Mouse (Mus musculus) cerebellum, adult (tissue): ENCODE results near the gene Mrpl20.

Source experiments
- ATAC-seq: cut with Nextera tagmentation; 2 replicates; pipeline ENCODE4 v1.9.2; 2017; ENCODE audit warnings: mild to moderate bottlenecking, moderate library complexity, mixed read lengths; ENCODE audit not compliant: insufficient number of reproducible peaks, low FRiP score, low TSS enrichment

Gene Mrpl20

DNA sequence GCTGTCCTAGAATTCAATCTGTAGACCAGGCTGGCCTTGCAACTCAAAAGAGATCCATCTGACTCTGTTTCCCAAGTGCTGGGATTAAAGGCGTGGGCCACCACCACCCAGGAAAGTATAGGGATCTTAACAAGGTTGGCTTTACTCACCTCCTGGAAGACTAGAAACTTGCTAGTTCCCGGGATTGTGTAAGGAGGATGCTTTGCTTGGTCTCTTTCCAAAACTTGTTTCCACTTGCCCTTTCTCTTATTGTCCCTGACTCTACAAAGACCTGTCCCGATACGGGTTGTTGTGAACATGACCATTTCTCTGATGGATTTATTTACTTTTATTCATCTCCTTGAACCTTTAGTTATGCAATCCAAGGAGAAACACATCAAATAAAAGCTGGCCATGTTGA is 27.2 kb downstream of the Mrpl20 start:
- no peak for ATAC-seq

DNA sequence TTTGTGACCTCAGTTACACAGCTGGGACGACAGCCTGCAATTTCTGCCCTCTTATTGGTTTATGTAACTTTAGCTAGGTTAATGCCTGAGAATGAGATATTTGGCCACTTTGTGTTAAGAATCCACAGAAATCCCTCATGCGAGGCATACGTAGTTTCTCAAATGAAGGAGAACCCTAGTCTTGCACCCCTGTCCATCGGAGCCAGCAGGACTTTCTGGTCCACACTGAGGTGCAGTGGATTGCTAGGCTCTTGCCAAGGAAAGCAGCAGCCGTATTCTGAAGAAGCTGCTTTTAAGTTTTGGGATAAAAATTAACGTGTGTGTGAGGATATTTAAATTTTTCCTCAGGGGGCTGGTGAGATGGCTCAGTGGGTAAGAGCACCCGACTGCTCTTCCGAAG is 27.9 kb downstream of the Mrpl20 start:
- no peak for ATAC-seq

- peak; percentile 80 for ATAC-seq
Measured at GRCm38 (mm10) chr4:155831205-155831766, 28.6 kb downstream of the Mrpl20 start, which contains the start of gene Aurkaip1. TSS of gene Aurkaip1 (plus strand) at chr4:155831272.

GRCm38 (mm10) chr4:155831831-155832230 is 29.2 kb downstream of the Mrpl20 start:
- no peak for ATAC-seq

GRCm38 (mm10) chr4:155832321-155832720 is 29.6 kb downstream of the Mrpl20 start:
- no peak for ATAC-seq

DNA sequence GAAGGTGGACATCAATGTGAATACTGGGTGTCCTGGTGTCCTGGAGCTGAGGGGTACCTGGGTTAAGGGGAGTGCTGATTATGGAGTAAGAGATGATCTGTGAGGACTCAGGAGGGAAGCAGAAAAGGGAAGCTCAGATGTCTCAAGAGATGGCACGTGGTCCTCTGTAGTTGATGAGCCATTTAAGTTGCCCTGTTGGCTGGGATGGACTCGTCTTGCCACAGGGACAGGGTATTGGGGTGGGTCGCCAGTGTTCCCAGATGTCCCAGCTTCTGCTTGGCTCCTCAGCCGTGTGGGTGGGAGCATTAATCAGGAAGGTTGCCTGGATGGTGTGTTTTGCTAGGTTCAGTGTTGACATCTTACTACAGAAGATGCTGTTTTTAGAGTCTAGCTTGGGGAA is 30.6 kb downstream of the Mrpl20 start:
- no peak for ATAC-seq

DNA sequence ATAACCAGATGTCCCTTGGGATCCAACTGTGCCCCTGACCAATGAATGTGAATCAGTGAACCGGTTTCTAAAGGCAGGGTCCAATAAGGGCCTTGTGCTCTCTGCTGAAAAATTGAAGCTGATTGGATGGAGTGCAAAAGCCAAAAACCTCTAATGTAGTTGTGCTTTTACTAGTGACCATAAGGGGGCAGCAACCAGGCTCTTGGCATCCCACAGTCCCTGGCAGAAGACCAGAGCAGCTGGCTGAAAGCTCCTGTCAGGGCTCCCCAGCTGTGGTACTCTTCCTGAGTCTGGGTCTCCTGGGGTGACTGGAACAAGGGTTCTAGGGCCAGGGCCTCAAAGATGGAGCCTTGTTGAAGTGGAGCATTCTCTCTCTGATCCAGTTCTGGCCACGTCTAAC is 31.2 kb downstream of the Mrpl20 start:
- no peak for ATAC-seq

GRCm38 (mm10) chr4:155837404-155838010 is 34.8 kb downstream of the Mrpl20 start:
- no peak for ATAC-seq

DNA sequence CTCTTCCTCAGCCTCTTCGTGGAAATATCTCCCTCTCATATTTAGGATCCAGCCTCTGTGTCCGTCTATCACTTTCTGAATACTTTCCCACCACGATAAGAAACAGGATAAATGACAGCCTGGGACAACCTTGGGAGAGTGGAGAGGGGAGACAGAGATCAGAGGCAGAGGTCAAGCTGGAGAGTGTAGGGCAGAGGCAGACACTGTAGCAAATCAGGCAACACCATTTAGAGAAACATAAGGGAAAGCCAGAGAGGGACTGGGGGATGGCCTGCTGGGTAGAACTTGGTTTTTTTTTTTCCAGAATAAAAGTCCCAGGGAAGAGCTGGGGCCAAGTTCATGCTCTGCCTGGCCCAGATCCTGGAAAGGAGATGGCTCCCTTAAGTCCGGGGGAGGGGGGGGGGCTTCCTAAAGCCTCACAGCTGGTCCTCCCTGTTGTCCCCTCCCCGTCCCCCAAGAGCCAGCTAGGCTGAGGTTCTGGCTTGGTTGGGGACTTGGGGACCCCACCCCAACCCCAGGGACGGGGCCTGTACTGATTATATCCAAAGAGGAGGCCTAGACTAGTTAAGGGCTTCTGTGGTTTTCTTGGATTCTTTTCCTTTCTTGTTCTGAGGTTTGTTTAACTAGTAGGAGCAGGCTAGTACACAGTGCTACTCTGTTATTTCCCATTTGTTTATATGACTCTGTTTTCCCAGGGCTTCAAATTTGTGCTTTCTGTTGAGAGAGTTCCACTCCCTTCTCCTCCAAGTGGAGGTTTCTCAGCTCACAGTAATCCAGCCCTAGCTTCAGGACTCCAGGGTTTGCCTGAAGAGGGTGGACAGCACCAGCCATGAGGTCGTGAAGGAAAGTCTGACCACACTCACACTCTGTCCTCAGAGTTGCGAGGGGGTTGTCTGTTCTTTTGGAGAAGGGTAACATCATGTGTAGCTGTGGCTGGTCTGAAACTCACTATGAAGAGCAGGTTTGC is 35.8 kb downstream of the Mrpl20 start:
- no peak for ATAC-seq

GRCm38 (mm10) chr4:155839483-155839910 is 36.8 kb downstream of the Mrpl20 start, which contains the start of gene Mxra8:
TSS of gene Mxra8 (plus strand) at chr4:155839680.
- no peak for ATAC-seq

DNA sequence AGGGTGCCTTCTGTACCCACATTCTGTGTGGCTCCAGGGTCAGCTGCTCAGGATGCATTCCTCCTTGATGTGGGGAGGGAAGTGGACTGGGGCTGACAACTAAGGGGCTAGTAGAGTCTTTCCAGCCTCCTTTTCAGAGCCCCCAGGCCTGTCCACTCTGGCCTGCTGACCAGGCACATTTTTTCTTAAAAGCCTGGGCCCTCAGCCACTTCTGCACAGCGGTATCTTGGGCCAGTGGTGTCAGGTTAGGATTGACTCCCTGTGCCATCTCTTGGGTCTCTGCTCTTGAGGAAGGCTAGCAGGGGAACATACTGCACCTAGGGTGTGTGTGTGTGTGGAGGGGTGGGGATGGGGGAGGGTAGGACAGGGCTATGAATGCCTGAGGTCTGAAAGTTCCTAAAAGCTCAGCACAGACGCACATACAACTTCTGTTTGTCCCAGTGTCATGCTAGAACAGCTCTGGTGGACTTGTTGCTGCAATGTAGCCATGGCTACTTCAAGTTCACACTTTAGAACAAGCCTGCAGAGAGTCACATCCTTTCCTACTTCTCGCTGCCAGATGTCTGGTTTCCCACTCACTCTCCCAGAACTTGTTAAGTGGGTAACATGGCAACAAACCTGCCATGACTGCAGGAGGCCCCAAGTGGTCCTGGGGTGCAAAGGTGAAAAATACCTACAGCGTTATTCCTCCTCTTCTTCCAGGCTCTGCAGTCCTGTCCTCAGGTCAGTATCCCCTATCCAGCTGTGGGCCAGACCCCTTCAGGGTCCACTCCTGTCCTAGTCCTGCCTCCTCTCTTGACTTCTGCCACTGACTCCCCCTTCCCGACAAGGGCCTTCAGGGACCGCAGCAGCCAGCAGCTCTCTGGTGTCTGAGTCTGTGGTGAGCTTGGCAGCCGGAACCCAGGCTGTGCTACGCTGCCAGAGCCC is 37.7 kb downstream of the Mrpl20 start:
- no peak for ATAC-seq

DNA sequence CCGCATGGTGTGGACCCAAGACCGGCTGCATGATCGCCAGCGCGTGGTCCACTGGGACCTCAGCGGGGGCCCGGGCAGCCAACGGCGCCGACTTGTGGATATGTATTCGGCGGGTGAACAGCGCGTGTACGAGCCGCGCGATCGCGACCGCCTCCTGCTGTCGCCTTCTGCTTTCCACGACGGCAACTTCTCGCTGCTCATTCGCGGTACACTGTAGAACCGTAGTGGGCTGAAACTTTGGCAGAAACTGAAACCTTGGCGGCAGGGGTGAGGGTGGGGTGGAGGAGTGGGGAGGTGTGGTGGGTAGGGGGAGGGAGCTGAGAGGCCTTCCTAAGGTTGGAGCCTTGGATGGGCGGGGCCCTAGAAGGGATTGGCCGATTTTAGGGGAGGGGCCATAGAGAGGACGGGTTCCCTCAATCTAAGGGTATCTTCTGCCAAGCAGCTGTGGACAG is 38.4 kb downstream of the Mrpl20 start:
- ATAC-seq: no peak

GRCm38 (mm10) chr4:155841651-155842270 is 39.1 kb downstream of the Mrpl20 start:
- ATAC-seq: no peak

- ATAC-seq: no peak
Measured at GRCm38 (mm10) chr4:155843231-155843630, 40.6 kb downstream of the Mrpl20 start.

DNA sequence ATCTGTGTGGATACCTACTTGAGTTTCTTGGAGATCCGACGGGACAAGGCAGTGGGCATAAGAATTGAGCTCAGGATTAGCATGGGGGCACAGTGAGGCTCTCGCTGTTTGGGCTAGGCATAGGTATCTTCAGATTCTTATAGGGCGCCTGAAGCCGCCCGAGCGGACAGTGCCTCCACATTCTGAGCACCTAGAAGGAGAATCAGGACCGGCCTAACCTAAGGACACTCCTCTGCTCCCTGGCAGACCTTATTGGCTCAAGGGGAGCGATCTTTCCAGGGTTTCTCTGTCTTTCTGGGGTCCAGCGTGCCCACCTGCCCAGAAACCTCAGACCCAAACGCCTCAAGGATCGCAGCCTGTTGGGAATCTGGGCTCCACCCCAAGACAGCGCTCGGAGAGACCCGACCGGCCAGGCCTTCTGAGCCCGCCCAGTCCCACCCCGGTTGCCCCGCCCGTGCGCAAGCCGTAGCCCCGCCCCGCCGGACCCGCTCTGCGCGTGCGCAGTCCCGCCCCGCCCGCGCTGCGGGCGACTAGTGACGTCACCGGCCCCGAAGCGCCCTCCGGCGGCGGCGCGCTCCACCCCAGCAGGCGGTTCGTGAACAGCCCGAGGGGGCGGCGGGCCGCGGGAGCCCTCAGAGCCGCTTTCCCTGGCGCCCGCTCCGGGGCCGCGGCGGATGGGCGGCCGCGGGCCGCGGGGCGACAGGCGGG is 44.3 kb downstream of the Mrpl20 start, which contains the start of gene Dvl1:
Gene Dvl1 (plus strand): TSS at position 532 of the 708 bp plus-strand sequence.
- peak; percentile 80 for ATAC-seq

DNA sequence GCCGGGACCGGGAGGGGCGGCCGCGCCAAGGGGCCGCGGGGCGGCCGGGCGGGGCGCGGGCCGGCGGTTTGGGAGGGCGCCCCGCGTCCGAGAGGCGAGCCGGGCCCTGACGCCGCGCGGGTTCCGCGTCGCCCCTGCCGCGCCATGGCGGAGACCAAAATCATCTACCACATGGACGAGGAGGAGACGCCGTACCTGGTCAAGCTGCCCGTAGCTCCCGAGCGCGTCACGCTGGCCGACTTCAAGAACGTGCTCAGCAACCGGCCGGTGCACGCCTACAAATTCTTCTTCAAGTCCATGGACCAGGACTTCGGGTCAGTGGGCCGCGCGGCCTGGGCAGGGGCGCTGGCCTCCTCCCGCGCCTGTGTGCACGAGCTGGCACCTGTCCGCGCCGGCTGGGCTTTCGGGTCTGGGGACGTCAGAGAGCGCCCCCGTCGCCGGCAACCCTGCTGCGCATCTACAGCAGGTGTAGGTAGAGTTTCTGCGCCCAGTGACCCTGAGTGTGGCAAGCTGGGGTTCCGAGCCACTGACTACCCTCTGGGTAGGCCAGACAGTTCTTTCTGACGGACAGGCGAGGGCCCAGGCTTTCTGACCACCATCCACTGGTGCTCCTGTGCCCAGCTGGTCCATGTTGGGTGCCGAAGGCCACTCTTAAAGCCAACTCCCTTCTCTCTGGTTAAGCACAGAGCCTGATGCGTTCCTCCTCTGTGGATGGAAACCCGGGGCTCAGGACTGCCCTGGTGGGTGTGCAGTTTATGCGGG is 45.1 kb downstream of the Mrpl20 start:
- peak; percentile 31; the same call in 1 of the 2 replicates for ATAC-seq

DNA sequence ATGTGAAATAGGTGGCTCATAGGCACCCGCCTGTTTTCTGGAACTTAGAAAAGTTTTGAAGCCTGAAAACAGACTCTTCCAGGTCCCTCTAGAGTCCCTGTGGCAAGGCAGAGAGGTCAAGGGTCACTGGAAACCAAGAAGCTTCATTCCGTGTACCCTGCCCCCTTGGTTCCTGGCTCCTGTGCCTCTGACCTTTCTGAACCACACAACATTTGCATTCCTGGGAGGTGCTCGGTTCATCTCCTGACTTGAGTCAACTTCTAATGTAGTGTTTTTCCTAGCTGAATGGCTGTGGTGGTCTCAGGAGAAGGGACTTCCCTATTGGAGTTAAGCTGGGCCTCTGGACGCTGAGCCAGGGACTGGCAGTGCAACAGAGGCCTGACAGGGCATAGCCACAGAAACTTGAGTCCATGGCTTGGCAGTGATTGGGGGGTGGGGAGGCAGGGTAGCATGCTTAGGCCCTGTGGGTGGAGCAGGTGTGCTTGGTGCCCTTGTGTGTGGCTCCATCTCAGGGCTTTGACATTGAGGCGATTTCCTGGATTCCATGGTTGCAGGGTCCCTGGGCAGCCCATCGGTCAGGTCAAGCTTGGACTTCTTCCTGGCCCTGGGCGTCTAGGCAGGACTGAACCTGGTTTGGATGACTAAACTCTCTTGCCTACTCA is 45.9 kb downstream of the Mrpl20 start:
- ATAC-seq: no peak

DNA sequence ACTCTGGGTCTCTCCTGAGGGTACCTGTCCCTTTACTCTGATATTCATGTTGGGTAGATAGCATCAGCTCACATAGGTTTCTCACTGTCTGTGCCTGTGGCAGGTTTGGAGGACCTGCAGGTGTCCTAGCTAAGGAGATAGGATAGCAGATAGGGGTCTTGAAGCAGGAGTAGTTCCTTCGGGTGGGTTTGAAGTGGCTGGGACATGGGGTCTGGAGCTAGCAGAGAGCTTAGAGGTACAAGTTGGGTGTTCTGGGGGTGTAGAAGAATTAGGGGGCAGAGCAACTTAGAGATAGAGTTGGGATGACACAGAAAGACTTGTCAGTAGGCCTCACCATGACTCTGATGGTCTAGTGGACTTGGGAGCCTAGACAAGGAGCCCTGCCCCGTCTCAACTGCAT is 46.7 kb downstream of the Mrpl20 start:
- no peak for ATAC-seq
